Mouse (Mus musculus) myocyte (in vitro differentiated cells): Measurements from ENCODE around the gene Lcp1. TPM values are rescaled to one million over a fixed set of nuclear protein-coding genes. Genes with fewer than 3 reads are reported as not detected.

ENCODE experiments used
- H3K27me3 ChIP-seq: one replicate; pipeline ENCODE4 v1.6.1; 2011; ENCODE audit not compliant: control insufficient read depth, insufficient read depth, insufficient read length
- H3K36me3 ChIP-seq: one replicate; pipeline ENCODE4 v1.6.1; 2011; ENCODE audit not compliant: control insufficient read depth, insufficient read depth
- H3K4me2 ChIP-seq: one replicate; pipeline ENCODE4 v1.6.1; 2011; ENCODE audit warnings: low read depth, control low read depth
- H3K4me3 ChIP-seq: one replicate; pipeline ENCODE4 v1.5.1; 2011; ENCODE audit warnings: mild to moderate bottlenecking, control low read depth, moderate library complexity
- H3K79me2 ChIP-seq: one replicate; pipeline ENCODE4 v1.6.1; 2011; ENCODE audit not compliant: control insufficient read depth, insufficient read depth
- H3ac ChIP-seq: one replicate; pipeline ENCODE4 v1.6.1; 2011; ENCODE audit not compliant: control insufficient read depth, insufficient read length
- CEBPB ChIP-seq: IDR thresholded peaks from 2 replicates; pipeline ENCODE4 v1.6.1; 2011; ENCODE audit warnings: mild to moderate bottlenecking, moderate library complexity; ENCODE audit not compliant: poor library complexity, insufficient read depth, severe bottlenecking
- E2F4 ChIP-seq: IDR thresholded peaks from one replicate; pipeline ENCODE4 v1.6.1; 2011; ENCODE audit warnings: mild to moderate bottlenecking, control low read depth, moderate library complexity; ENCODE audit not compliant: insufficient read depth
- MAX ChIP-seq: IDR thresholded peaks from one replicate; pipeline ENCODE4 v1.6.1; 2011; ENCODE audit warnings: low read depth, mild to moderate bottlenecking, control low read depth
- MYOD1 ChIP-seq, 3 experiments: IDR thresholded peaks; one replicate each; pipeline ENCODE4 v1.6.1; 2011; ENCODE audit warnings: control low read depth in 2 of 3, low read depth in 2 of 3, mild to moderate bottlenecking in 2 of 3, moderate library complexity in 1 of 3; ENCODE audit not compliant: insufficient read length in 2 of 3, control insufficient read depth in 1 of 3
- MYOG ChIP-seq, 3 experiments: IDR thresholded peaks; one replicate each; pipeline ENCODE4 v1.6.1; 2011; ENCODE audit warnings: control low read depth in 2 of 3, low read depth in 2 of 3, mild to moderate bottlenecking in 2 of 3; ENCODE audit not compliant: insufficient read length in 2 of 3, control insufficient read depth in 1 of 3, insufficient read depth in 1 of 3
- POLR2A ChIP-seq: IDR thresholded peaks from one replicate; pipeline ENCODE4 v1.6.1; 2011; ENCODE audit warnings: low read depth, mild to moderate bottlenecking, control low read depth, moderate library complexity; ENCODE audit not compliant: insufficient read length
- POLR2AphosphoS2 ChIP-seq: IDR thresholded peaks from one replicate; pipeline ENCODE4 v1.6.1; 2011; ENCODE audit warnings: low read depth, control low read depth; ENCODE audit not compliant: insufficient read length
- REST ChIP-seq: IDR thresholded peaks from one replicate; pipeline ENCODE4 v1.6.1; 2011; ENCODE audit warnings: mild to moderate bottlenecking, control low read depth, moderate library complexity; ENCODE audit not compliant: insufficient read depth, insufficient read length
- SRF ChIP-seq: IDR thresholded peaks from one replicate; pipeline ENCODE4 v1.6.1; 2011; ENCODE audit warnings: low read depth; ENCODE audit not compliant: control insufficient read depth, insufficient read length
- TCF12 ChIP-seq: IDR thresholded peaks from one replicate; pipeline ENCODE4 v1.6.1; 2011; ENCODE audit warnings: mild to moderate bottlenecking, control low read depth; ENCODE audit not compliant: poor library complexity, insufficient read depth, severe bottlenecking
- TCF3 ChIP-seq: IDR thresholded peaks from one replicate; pipeline ENCODE4 v1.6.1; 2011; ENCODE audit warnings: low read depth, control low read depth; ENCODE audit not compliant: insufficient read length
- USF1 ChIP-seq: IDR thresholded peaks from one replicate; pipeline ENCODE4 v1.6.1; 2011; ENCODE audit warnings: low read depth, mild to moderate bottlenecking, control low read depth, moderate library complexity
- polyA plus RNA-seq: library from polyadenylated mRNA; unstranded; fragments of >200 nt; fragmentation: generic; extraction: Trizol; gene quantifications from one replicate; pipeline ENCODE4 v1.2.1, GENCODE M21; 2012; ENCODE audit warnings: missing spikeins

Lcp1 gene
- polyA plus RNA-seq, 1 experiment: not detected

- H3ac ChIP-seq: no peak overlapping the region
- no peak overlapping the region for H3K4me2 ChIP-seq
- TF ChIP-seq TCF12 (no peak), REST (no peak), POLR2AphosphoS2 (no peak), MYOG (IDR thresholded peaks at IDR 0.05; ENCODE audit: control insufficient read depth in 1 of 3, insufficient read depth in 1 of 3, insufficient read length in 2 of 3, low read depth in 2 of 3) (no peak), CEBPB (no peak), POLR2A (no peak), USF1 (no peak), TCF3 (no peak), MYOD1 (IDR thresholded peaks at IDR 0.05; ENCODE audit: control insufficient read depth in 1 of 3, insufficient read length in 2 of 3, low read depth in 2 of 3) (no peak), MAX (no peak), SRF (no peak), E2F4 (no peak)
- H3K27me3 ChIP-seq: peaks cover 5% of the 10 kb centered on the region
- H3K79me2 ChIP-seq: no peaks in the 10 kb centered on the region
- H3K36me3 ChIP-seq: no peaks in the 10 kb centered on the region
- H3K4me3 ChIP-seq: no peak overlapping the region
Observed at GRCm38 (mm10) chr14:75182378-75182777, 51.5 kb downstream of the Lcp1 start.

- H3K79me2 ChIP-seq: no peaks in the 10 kb centered on the region
Observed at GRCm38 (mm10) chr14:75182831-75183230, 51.9 kb downstream of the Lcp1 start.

GRCm38 (mm10) chr14:75184069-75184790 lies 53.3 kb downstream of the Lcp1 start:
- H3K36me3 ChIP-seq: no peaks in the 10 kb centered on the region
- no peaks in the 10 kb centered on the region for H3K79me2 ChIP-seq
- H3K4me3 ChIP-seq: no peak overlapping the region
- peaks cover 5% of the 10 kb centered on the region for H3K27me3 ChIP-seq
- no peak overlapping the region for H3K4me2 ChIP-seq
- H3ac ChIP-seq: no peak overlapping the region
- TF ChIP-seq SRF: no peak
- TF ChIP-seq POLR2A: no peak
- TF ChIP-seq REST: no peak
- no peak for TF ChIP-seq MYOD1 (IDR thresholded peaks at IDR 0.05; ENCODE audit: control insufficient read depth in 1 of 3, insufficient read length in 2 of 3, low read depth in 2 of 3)
- no peak for TF ChIP-seq CEBPB
- TF ChIP-seq MYOG (IDR thresholded peaks at IDR 0.05; ENCODE audit: control insufficient read depth in 1 of 3, insufficient read depth in 1 of 3, insufficient read length in 2 of 3, low read depth in 2 of 3): no peak
- no peak for TF ChIP-seq POLR2AphosphoS2
- no peak for TF ChIP-seq MAX
- no peak for TF ChIP-seq E2F4
- no peak for TF ChIP-seq TCF12
- TF ChIP-seq USF1: no peak
- no peak for TF ChIP-seq TCF3

More at GRCm38 (mm10) chr14:75182831-75183230, 51.9 kb downstream of the Lcp1 start:
- no peaks in the 10 kb centered on the region for H3K36me3 ChIP-seq
- no peak for TF ChIP-seq E2F4
- no peak for TF ChIP-seq TCF12
- TF ChIP-seq TCF3: no peak
- TF ChIP-seq USF1: no peak
- TF ChIP-seq REST: no peak
- no peak for TF ChIP-seq MYOD1 (IDR thresholded peaks at IDR 0.05; ENCODE audit: control insufficient read depth in 1 of 3, insufficient read length in 2 of 3, low read depth in 2 of 3)
- TF ChIP-seq CEBPB: no peak
- no peak for TF ChIP-seq POLR2AphosphoS2
- no peak overlapping the region for H3K4me2 ChIP-seq
- H3K4me3 ChIP-seq: no peak overlapping the region
- no peak overlapping the region for H3ac ChIP-seq
- peaks cover 5% of the 10 kb centered on the region for H3K27me3 ChIP-seq

- Histone ChIP-seq H3K4me3 (no peak overlapping the region), H3K4me2 (no peak overlapping the region)
Observed at GRCm38 (mm10) chr14:75185796-75186594, 55.1 kb downstream of the Lcp1 start.

More at GRCm38 (mm10) chr14:75185796-75186594, 55.1 kb downstream of the Lcp1 start:
- no peak for TF ChIP-seq POLR2A
- no peak for TF ChIP-seq MYOG (IDR thresholded peaks at IDR 0.05; ENCODE audit: control insufficient read depth in 1 of 3, insufficient read depth in 1 of 3, insufficient read length in 2 of 3, low read depth in 2 of 3)
- TF ChIP-seq REST: no peak
- no peak for TF ChIP-seq TCF3
- TF ChIP-seq E2F4: no peak
- no peaks in the 10 kb centered on the region for H3K79me2 ChIP-seq
- no peak overlapping the region for H3ac ChIP-seq
- H3K27me3 ChIP-seq: peaks cover 12% of the 10 kb centered on the region
- H3K36me3 ChIP-seq: no peaks in the 10 kb centered on the region
